Mouse (Mus musculus) erythroid progenitor cell, adult 5-6 weeks (primary cell): ENCODE results near the gene Olfr1277. TPM values are rescaled to one million over a fixed set of nuclear protein-coding genes. Genes with fewer than 3 reads are reported as not detected.

Source experiments
- ATAC-seq: replicated peaks from 2 replicates; pipeline ENCODE4 v1.8.0; 2016; ENCODE audit warnings: moderate number of reproducible peaks, mild to moderate bottlenecking, moderate TSS enrichment, inconsistent platforms; ENCODE audit not compliant: poor library complexity, low FRiP score, severe bottlenecking
- total RNA-seq, 2 experiments: library from RNA; stranded (forward) in 1 of 2; stranded (reverse) in 1 of 2; fragments of 150-400 nt in 1 of 2; fragments of 186-747, 209-891 nt in 1 of 2; gene quantifications; 2 replicates each; pipeline versions ENCODE4 v1.2.3 to v1.2.4; 2015 to 2017; ENCODE audit warnings: low replicate concordance in 2 of 2

Olfr1277 gene
- total RNA-seq (2015; ENCODE audit: low replicate concordance) (not detected in 2 replicates), total RNA-seq (2017; ENCODE audit: low replicate concordance) (not detected in 2 replicates)

DNA sequence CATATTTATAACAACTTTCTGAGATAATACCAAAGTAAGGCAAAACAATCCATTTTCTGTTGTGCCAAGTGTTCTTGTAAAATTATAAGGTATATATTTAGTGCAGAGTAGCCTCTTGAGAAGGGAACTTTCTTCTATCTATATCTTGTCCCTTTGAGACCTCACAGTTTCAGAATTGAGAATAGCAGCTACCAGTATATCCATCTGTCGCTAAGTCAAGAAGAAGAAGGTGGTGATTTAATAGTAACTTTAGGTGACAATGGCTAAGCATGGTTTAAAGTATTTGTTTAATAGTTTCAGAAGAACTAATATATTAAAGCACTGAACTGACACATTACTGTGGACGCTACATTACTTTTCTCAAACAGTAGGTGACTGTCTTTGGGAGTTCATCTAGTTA, at the start of gene Olfr1277:
TSS of gene Olfr1277 (minus strand) at position 101 of the 400 bp plus-strand sequence.
- ATAC-seq, result no peak

DNA sequence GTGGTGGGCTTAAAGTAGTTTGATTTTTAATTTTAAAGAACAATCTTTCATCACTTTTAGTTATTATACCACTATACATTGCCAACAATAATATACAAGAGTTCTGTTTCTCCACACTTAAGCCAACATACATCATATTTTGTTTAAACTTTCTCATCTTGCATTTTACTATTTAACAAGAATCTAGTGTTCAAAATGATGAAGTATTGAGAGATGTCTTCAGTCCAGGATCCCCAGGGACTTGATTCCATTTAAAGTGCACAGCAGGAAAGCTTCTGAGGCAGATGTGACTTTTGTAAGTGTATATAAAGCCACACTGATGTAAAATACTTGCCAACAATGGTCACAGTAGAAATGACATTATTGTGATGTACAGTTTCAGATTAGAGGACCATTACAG, 39.8 kb upstream of the Olfr1277 start, which contains the start of gene Olfr1280:
TSS of gene Olfr1280 (plus strand) at position 301 of the 400 bp plus-strand sequence.
- no peak for ATAC-seq

DNA sequence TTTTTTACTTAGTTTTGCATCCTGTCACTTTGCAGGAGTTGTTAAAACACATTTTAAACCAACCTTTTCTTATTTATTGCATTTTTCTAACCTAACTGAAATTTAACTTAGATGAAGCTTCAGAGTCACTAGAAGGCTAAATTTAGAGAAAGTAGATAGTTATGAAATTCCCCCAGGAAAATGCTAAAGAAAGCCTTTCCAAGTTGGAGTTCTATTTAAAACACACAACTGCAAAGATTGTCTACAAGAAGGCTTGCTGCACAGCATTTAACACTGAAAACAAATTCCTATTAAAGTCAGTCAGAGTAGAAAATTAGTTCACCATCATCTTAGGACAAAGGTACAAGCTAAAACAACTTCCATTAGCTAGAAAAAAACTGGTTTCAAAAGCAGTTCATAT, 26.5 kb upstream of the Olfr1277 start, which contains the start of gene Olfr1279:
TSS of gene Olfr1279 (plus strand) at position 262 of the 400 bp plus-strand sequence.
- ATAC-seq, result no peak

DNA sequence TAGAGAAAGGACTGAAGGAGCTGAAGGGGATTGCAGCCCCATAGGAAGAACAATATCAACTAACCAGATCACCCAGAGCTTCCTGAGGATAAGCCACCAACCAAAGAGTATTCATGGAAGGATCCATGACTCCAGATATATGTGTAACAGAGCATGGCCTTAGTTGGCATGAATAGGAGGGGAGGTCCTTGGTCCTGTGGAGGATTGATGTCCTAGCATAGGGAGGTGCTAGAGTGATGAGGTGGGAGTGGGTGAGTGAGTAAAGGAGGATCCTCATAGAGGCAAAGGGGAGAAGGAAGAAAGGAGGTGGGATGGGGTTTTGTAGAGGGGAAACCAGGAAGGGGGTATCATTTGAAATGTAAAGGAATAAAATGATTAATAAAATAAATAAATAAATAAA, 24.6 kb upstream of the Olfr1277 start:
- ATAC-seq, result no peak

DNA sequence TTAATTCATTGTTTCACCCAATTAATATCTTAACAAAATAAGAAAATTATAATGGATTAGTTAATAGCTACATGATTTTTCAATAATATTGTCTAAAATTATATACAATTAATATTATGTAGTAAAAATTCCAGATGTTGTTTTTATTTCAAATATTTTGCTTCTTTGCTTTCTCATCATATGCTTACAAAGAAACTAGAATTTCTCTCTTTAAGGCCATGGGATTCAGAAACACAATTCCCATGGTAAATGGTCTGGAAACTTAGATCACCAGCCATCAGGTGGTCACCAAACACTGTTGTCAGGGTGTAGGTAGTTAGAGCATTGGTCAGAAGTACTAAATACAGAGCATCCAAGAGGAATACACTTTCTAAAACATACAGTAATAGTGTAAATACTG, 15.9 kb upstream of the Olfr1277 start, which contains the start of gene Olfr1278:
TSS of gene Olfr1278 (plus strand) at position 301 of the 400 bp plus-strand sequence.
- no peak for ATAC-seq

DNA sequence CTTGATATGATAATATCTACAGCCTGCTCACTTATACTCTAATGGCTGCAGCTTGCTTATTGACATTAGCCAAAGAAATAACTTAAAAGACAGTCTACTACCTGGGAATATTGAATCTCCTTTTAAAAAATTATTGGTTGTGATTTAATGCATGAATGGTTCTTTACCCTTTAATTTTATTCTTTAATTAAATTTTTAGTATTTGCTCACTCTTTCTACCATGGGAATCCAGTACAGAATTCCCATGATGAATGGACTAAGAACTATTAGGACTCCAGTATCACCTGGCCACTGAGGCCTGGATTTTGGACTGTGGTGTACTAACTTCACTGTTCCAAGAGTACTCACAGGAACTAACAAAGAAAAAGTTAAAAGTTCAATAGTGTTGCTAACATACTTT, 19.7 kb downstream of the Olfr1277 start, which contains the start of gene Olfr1276:
TSS of gene Olfr1276 (plus strand) at position 301 of the 400 bp plus-strand sequence.
- no peak for ATAC-seq

DNA sequence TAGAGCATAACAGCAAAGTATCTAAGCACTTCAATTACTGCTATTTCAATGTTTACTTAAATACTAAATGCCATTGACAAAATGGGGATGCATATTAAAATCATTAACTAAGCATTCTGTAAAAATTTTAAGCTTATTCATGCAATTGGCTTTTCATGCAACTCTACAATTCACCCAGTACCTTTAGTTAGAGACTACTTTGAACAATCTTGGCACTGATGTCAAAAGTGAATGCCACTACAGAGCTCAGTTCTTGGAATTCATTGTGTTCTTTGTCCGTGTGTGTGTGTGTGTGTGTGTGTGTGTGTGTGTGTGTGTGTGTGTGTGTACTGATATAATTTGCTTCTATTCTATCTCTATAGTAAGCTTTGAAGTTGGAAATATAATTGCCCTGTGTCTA, 38.7 kb downstream of the Olfr1277 start, which contains the start of gene Olfr1275:
TSS of gene Olfr1275 (minus strand) at position 101 of the 400 bp plus-strand sequence.
- ATAC-seq, result no peak

DNA sequence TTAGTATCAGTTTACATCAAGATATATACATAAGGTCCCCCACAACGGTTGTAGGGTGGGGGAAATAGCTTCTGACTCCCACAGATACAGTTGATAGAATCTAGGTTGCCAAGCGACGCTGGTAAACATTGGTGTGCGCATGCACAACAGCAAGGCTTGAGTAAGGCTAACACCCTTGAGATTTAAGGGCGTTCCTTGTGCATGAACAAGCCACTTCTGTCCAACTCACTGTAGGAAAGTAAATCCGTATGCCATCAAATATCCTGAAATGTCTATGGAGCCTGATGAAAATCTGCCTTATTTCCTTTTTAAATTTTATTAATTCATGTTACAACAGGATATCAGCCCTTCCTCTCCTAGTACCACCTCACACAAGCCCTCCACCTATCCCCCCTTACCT, 44.4 kb downstream of the Olfr1277 start, which contains the start of gene 4930430A15Rik:
TSS of gene 4930430A15Rik (minus strand) at position 101 of the 400 bp plus-strand sequence.
- no peak for ATAC-seq

Other genes with a start within 250 kb of the Olfr1277 start
- not detected in 2 replicates for gene Gm13941, start 168.1 kb downstream of the Olfr1277 start, total RNA-seq (2015; ENCODE audit: low replicate concordance)
- not detected in 2 replicates for gene Gm13941, start 168.1 kb downstream of the Olfr1277 start, total RNA-seq (2017; ENCODE audit: low replicate concordance)
- not detected in 2 replicates for gene Gm15130, start 121.2 kb downstream of the Olfr1277 start, total RNA-seq (2015; ENCODE audit: low replicate concordance)
- gene Gm15130, start 121.2 kb downstream of the Olfr1277 start, total RNA-seq (2017; ENCODE audit: low replicate concordance), result not detected in 2 replicates
- gene 4930430A15Rik, start 44.5 kb downstream of the Olfr1277 start, total RNA-seq (2015; ENCODE audit: low replicate concordance), result not detected in 2 replicates
- gene 4930430A15Rik, start 44.5 kb downstream of the Olfr1277 start, total RNA-seq (2017; ENCODE audit: low replicate concordance), result not detected in 2 replicates
- not detected in 2 replicates for gene Olfr1275, start 38.8 kb downstream of the Olfr1277 start, total RNA-seq (2015; ENCODE audit: low replicate concordance)
- not detected in 2 replicates for gene Olfr1275, start 38.8 kb downstream of the Olfr1277 start, total RNA-seq (2017; ENCODE audit: low replicate concordance)
- gene Olfr1276, start 19.6 kb downstream of the Olfr1277 start, total RNA-seq (2015; ENCODE audit: low replicate concordance), result not detected in 2 replicates
- not detected in 2 replicates for gene Olfr1276, start 19.6 kb downstream of the Olfr1277 start, total RNA-seq (2017; ENCODE audit: low replicate concordance)
- not detected in 2 replicates for gene Olfr1278, start 16.0 kb upstream of the Olfr1277 start, total RNA-seq (2015; ENCODE audit: low replicate concordance)
- not detected in 2 replicates for gene Olfr1278, start 16.0 kb upstream of the Olfr1277 start, total RNA-seq (2017; ENCODE audit: low replicate concordance)
- not detected in 2 replicates for gene Olfr1279, start 26.5 kb upstream of the Olfr1277 start, total RNA-seq (2015; ENCODE audit: low replicate concordance)
- gene Olfr1279, start 26.5 kb upstream of the Olfr1277 start, total RNA-seq (2017; ENCODE audit: low replicate concordance), result not detected in 2 replicates
- gene Olfr1280, start 39.9 kb upstream of the Olfr1277 start, total RNA-seq (2015; ENCODE audit: low replicate concordance), result not detected in 2 replicates
- gene Olfr1280, start 39.9 kb upstream of the Olfr1277 start, total RNA-seq (2017; ENCODE audit: low replicate concordance), result not detected in 2 replicates
- not detected in 2 replicates for gene Olfr1281, start 52.4 kb upstream of the Olfr1277 start, total RNA-seq (2015; ENCODE audit: low replicate concordance)
- gene Olfr1281, start 52.4 kb upstream of the Olfr1277 start, total RNA-seq (2017; ENCODE audit: low replicate concordance), result not detected in 2 replicates
- not detected in 2 replicates for gene Olfr1282, start 62.0 kb upstream of the Olfr1277 start, total RNA-seq (2015; ENCODE audit: low replicate concordance)
- not detected in 2 replicates for gene Olfr1282, start 62.0 kb upstream of the Olfr1277 start, total RNA-seq (2017; ENCODE audit: low replicate concordance)
- gene Olfr1283, start 92.7 kb upstream of the Olfr1277 start, total RNA-seq (2015; ENCODE audit: low replicate concordance), result not detected in 2 replicates
- not detected in 2 replicates for gene Olfr1283, start 92.7 kb upstream of the Olfr1277 start, total RNA-seq (2017; ENCODE audit: low replicate concordance)
- gene Olfr1284, start 101.4 kb upstream of the Olfr1277 start, total RNA-seq (2015; ENCODE audit: low replicate concordance), result not detected in 2 replicates
- gene Olfr1284, start 101.4 kb upstream of the Olfr1277 start, total RNA-seq (2017; ENCODE audit: low replicate concordance), result not detected in 2 replicates
- not detected in 2 replicates for gene Olfr1286, start 149.0 kb upstream of the Olfr1277 start, total RNA-seq (2015; ENCODE audit: low replicate concordance)
- gene Olfr1286, start 149.0 kb upstream of the Olfr1277 start, total RNA-seq (2017; ENCODE audit: low replicate concordance), result not detected in 2 replicates
- not detected in 2 replicates for gene Olfr1287, start 175.0 kb upstream of the Olfr1277 start, total RNA-seq (2015; ENCODE audit: low replicate concordance)
- gene Olfr1287, start 175.0 kb upstream of the Olfr1277 start, total RNA-seq (2017; ENCODE audit: low replicate concordance), result not detected in 2 replicates
- gene Olfr1288, start 200.0 kb upstream of the Olfr1277 start, total RNA-seq (2015; ENCODE audit: low replicate concordance), result not detected in 2 replicates
- gene Olfr1288, start 200.0 kb upstream of the Olfr1277 start, total RNA-seq (2017; ENCODE audit: low replicate concordance), result not detected in 2 replicates
- not detected in 2 replicates for gene Olfr1289, start 206.7 kb upstream of the Olfr1277 start, total RNA-seq (2015; ENCODE audit: low replicate concordance)
- not detected in 2 replicates for gene Olfr1289, start 206.7 kb upstream of the Olfr1277 start, total RNA-seq (2017; ENCODE audit: low replicate concordance)
- gene Olfr1290, start 219.7 kb upstream of the Olfr1277 start, total RNA-seq (2015; ENCODE audit: low replicate concordance), result not detected in 2 replicates
- gene Olfr1290, start 219.7 kb upstream of the Olfr1277 start, total RNA-seq (2017; ENCODE audit: low replicate concordance), result not detected in 2 replicates
- not detected in 2 replicates for gene Olfr1291-ps1, start 223.1 kb upstream of the Olfr1277 start, total RNA-seq (2015; ENCODE audit: low replicate concordance)
- gene Olfr1291-ps1, start 223.1 kb upstream of the Olfr1277 start, total RNA-seq (2017; ENCODE audit: low replicate concordance), result not detected in 2 replicates